Mouse (Mus musculus): ENCODE data around the gene Shcbp1.
"Not testable (repeated sequence)": the region's sequence is repeated elsewhere in the genome, so short reads cannot be mapped to it uniquely, and the experiment has no call there.

The Shcbp1 gene

DNA sequence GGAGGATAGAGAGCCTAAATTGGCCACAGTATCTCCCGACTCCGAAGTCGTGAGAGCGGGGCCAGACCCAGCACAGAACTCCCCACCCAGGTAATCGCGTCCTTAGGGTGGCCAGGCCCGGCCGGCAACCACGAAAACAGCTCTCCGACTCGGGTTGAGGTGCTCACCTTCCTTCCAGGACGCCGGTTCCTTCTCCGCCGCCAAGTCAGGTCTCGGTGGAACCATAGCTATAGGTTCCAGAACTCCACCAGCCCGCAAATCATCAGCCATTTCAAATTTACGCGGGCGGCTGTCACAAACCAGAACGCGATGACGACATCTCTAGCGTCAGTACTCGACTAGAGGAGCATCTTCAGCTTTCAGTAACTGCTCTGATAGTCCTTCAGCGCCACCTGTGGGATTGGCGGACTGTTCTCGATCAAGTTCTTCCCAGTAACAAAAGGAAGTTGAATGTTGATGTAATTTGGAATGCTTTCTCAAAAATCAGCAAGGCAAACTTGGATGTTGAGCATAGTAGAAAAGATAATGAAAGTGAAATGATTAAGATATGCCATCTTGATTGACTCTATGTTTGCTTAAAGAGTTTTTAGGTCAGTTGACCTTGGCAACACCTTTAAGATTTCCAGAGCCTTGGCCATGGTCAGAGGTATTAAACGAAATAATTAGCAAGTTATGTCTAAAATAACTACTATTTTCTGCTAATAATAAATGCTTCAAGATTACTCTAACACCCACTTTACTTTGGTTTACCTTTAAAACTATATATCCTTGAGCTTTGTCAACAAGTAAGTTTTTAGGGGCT is at the start of gene Shcbp1:
Gene Shcbp1 (minus strand): TSS at position 314 of the 802 bp plus-strand sequence.
- DNase-seq = peak; percentile 81

DNA sequence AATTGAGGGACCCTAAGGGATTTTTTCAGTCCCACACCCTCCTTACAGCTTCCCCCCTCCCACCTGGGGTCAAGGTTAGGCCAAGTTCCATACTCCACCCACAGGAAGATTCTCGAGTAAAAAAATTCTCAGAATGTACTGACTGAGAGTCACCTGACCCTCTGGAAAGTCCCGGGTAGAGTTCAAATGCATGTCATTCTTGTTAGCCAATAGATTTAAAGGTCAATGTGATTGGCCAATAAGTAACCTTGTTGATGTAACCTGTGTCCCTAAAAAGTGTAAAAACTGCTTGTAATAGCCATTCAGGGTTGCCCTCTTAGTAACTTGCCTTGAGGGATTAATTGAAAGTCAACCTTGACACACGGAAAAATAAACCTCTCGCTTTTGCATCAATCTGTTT is 29.5 kb upstream of the Shcbp1 start:
- no peak for DNase-seq

DNA sequence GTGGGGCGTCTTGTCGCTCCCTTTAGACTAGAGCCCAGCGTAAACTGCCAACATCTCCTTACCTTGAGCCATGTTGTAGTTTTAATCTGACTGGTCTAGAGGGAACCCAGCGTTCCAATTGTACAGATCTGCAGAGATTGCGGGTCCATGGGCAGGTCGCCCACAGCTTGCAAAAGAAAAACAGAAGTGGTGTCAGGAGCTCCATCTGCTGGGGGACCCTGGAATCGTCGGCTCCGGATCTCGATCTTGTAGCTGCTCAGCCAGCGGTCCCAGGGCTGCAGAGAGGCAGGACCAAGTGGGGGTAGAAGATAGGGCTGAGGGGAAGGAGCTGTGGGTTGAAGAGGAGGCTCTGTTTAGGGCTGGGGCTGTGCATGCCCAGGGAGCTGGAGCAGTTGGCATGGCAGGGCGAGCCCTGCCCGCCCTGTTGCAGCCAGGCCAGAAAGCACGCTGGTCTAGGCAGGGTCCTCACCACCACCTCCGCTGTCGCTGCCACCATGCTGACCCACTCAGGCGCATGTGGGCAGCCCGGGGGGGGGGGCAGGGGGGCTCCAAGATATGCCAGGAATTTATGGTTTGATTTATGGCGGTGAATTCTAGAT is 21.3 kb upstream of the Shcbp1 start:
- no peak for DNase-seq

DNA sequence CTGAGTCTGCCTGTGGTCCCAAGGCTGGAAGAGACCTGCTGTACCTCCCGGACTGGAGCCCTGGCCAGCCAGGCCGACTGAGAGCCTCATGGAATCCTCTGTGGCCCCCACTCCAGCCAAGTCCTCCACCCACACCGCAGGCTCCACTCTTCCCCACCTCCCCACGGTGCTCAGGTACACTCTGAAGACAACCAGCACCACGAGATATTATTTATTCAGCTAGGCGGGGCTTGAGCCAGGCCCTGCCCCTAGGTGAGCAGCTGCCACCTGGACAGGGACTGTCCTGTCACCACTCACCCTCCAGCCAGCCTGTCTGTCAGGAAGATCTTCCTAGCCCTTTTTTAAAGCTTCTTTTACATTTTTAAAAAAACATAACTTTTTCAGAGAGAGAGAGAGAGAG is 1.1 kb downstream of the Shcbp1 start:
- peak; percentile 5 for DNase-seq

DNA sequence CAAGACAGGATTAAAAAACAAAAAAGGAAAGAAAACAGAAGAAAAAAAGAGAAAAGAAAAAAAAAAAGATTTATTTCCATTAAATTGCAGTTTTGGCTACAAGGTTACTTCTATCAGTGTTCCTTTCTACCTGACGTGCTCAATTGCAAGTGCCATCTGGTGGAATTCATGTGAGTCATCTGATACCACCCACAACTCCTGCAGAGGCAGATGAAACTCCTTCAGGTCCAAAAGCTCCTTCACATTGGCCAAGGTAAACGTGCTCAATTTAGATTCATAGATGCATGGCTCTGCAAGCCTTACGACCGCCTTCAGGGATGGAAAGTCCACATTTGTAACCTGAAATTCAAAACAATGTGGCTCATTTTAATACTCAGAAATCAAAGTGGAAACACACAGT is 14.6 kb downstream of the Shcbp1 start:
- DNase-seq = no peak

DNA sequence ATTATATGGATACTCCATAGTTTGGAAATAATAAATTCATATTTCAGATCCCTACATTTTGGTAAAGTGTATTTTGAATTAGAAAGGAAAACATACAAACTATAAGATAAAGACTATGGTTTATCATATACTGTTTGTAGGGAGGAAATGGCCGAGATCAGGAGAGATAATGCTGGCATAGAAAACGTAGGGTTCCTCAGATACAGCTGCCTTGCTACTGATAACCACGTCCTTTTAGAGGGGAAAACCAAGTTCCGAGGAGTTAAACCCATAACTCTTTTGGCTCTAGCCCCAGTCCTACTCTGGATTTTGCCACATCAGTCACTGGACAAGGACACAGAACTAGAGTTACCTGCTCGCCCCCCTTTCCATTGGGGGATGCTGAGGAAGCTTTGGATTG is 26.3 kb downstream of the Shcbp1 start:
- no peak for DNase-seq

DNA sequence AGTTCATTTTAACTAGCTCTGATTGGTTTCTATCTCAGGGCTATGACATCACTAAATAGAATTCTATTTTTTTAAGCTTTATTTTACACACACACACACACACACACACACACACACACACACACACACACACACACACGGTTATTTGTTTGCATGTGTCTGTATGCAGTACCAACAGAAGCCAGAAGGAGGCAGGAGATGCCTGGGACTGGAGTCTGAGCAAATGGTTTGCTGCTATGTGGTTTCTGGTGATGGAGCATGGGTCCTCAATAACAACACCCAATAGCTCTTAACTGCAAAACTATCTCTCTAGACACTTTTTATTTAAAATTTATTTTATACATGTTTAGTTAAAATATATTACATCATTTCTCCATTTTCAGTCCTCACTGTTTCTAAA is 48.4 kb downstream of the Shcbp1 start:
- no peak for DNase-seq

DNA sequence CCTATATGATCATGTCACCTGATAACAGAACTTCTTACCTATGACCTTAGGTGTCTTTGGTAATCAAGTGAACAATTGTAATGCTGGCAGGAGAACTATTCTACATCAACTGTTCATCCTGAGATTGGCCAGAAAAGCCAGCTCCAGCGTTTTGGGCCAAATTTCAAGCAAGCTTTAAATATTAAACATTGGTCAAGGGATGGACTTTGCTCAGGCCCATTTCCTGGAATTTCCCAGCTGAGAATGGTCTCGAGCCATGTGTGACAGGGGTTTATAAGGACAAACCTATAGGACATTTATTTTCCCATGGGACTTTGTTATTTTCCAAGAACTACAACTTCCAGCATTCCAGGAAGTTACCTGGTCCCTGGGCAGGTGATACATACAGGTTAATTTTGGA is 63.8 kb downstream of the Shcbp1 start:
- DNase-seq = no peak

DNA sequence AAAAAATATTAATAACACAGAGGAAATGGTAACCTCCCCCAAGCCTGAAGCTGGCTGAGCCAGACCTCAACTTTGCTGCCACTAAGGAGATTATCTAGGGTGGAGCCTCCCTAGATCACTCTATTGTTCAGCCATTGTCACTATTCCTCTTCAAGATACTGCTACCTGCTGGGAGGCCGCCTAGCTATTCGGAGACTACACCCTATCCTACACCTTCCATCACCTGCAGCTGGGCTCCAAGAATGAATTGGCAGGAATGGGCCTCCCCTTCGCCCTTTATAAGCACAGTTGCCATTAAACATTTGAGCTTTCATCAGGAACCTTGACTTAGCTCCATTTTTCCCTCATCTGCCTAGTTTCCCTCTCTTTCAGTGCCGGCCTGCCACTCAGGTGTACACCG is 71.0 kb downstream of the Shcbp1 start:
- not testable (repeated sequence) for DNase-seq

DNA sequence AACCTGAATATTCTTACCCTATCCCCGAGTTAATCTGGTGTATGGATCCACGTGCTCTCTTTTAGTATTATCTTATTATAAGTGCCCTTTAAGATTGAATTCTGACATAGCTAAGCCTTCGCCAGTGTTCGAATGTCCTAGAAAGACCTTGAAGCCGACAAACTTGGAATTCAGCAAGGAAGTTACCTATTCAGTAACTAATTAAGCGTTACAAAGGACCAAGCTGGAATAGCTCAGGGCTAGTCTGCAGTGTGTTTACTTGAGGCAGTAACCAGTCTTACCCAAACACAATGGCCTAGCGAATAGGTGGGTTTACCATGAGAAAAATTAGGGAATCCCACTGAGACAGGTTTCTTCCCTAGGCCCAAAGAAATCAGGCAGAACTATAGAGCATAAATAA is 71.5 kb downstream of the Shcbp1 start:
- DNase-seq = not testable (repeated sequence)

DNA sequence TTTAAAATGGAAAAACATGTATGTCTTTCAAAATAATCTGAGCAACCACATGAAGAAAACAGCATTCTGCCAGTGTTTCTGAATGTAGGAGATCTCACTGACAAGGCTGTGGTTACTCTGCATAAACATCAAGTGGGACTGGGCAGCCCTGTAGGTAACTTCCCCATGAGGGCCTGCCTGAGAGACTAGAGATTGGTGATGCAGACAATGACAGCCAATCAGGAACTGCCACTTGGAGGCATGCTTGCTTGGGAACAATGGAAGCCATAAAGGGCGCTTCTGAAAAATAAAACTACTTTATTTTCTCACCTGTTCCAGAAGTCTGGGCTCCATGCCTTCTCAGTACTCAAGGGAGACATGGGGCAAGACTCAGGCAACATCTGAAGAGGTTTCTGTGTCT is 87.7 kb downstream of the Shcbp1 start:
- no peak for DNase-seq
